Mouse (Mus musculus): ENCODE measurements around the gene Naaladl1.

DNA sequence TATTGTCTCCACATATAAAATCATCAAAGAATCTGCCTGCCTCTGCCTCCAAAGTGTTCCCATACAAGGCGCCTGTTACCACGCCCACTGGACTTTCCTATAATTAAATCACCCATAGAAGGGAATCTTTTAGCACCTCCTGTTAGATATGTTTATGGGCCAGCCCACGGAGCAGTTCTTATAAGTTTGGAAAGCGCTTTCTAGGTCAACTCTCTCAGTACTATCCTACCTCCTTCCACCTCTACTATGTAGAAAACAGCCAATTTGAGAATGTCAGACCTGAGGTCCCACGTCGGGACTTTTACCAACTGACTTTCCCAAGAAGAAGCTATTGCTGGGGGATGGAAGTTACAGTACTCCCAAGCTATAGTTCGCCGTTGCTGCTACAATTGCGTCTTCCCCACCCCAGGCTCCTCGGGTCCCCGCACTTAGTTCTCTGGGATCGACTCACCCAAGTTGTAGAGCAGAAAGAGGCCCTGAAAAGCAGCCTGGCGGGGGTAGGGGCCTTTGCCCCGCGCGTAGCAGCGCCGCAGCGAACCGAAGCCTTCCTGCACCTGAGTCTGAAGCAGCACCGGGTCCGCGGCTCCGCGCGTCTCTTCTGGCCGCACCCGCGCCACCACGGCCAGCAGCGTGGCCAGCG lies 11.9 kb downstream of the Naaladl1 start:
- no peak for TF ChIP-seq CTCF (IDR thresholded peaks at IDR 0.05 in 2 of 3, conservative IDR thresholded peaks at IDR 0.05 in 1 of 3; ENCODE audit: control insufficient read depth in 1 of 3, insufficient read depth in 1 of 3, low read depth in 2 of 3, low read length in 3 of 3, poor library complexity in 1 of 3, severe bottlenecking in 1 of 3)
- TF ChIP-seq MYB (IDR thresholded peaks at IDR 0.05; ENCODE audit: low read depth, low read length): no peak
- TF ChIP-seq USF1 (IDR thresholded peaks at IDR 0.05; ENCODE audit: low read depth, low read length): no peak
- TF ChIP-seq MAFK (IDR thresholded peaks at IDR 0.05; ENCODE audit: borderline replicate concordance, low read depth, low read length): no peak
- no peak for TF ChIP-seq EP300 (IDR thresholded peaks at IDR 0.05; ENCODE audit: low read depth in 1 of 2, low read length in 2 of 2)
- no peak for TF ChIP-seq GATA1 (IDR thresholded peaks at IDR 0.05; ENCODE audit: low read depth, low read length)
